Mouse (Mus musculus): ENCODE results near the gene Neurl4. TPM values are rescaled to one million over a fixed set of nuclear protein-coding genes. Genes with fewer than 3 reads are reported as not detected.

Gene Neurl4
- total and polyA plus RNA-seq, 2 experiments, result 10.1 to 20.7 TPM

DNA sequence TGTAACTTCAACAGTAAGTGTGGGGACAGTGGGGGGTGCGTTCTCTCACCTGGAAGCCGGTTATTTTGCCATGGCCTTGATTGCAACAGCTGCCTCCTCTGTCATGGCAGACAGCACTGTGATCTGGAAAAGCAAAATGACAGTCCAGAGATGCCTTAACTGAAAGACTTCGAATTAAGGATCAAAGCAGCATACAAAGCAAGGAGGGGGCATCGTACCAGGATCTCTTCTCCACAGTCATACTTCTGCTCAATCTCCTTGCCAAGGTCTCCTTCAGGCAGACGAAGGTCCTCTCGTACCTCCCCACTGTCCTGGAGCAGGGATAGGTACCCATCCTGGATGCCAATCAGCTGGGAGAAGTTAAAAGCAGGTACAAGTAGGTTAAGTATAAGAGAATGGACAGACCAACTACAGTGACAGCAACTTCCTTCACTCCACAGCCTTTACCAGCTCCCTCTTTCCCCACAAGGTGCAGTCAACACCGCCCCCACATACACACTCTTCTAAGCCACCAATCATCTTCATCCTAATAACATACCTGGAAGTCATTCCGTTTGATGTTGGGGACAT lies 16.6 kb downstream of the Neurl4 start:
- peaks cover 11% of the 10 kb centered on the region for H3K79me2 ChIP-seq (ENCODE audit: control insufficient read depth, insufficient read depth, low read length)
- peaks cover 24% of the 10 kb centered on the region for H3K36me3 ChIP-seq (ENCODE audit: control insufficient read depth, insufficient read depth, low read length)
- 77% methylated on average over 8 of the region's 8 CpGs for WGBS
- H3K27me3 ChIP-seq (ENCODE audit: control insufficient read depth, insufficient read depth, low read length), result no peaks in the 10 kb centered on the region
- peaks cover 18% of the 10 kb centered on the region for H3K4me1 ChIP-seq (ENCODE audit: control insufficient read depth, insufficient read depth, low read length)
- no peak overlapping the region for H3K4me3 ChIP-seq (ENCODE audit: insufficient read depth, low read depth, low read length)
- no peak for TF ChIP-seq POLR2A (IDR thresholded peaks at IDR 0.05; ENCODE audit: extremely low read depth, insufficient read depth, low read length)
- TF ChIP-seq CTCF (IDR thresholded peaks at IDR 0.05; ENCODE audit: low read depth, low read length), result no peak
- H3K27ac ChIP-seq (replicated peaks; ENCODE audit: insufficient read depth, low read depth, low read length), result no peak overlapping the region
- no peak overlapping the region for H3K9ac ChIP-seq (ENCODE audit: low read depth, low read length)
- DNase-seq (ENCODE audit: extremely low read depth, low read depth, low spot score), result no peak

GRCm38 (mm10) chr11:69918118-69918517 lies 17.2 kb downstream of the Neurl4 start:
- H3K4me3 ChIP-seq (ENCODE audit: insufficient read depth, low read depth, low read length), result no peak overlapping the region
- no peak for DNase-seq (ENCODE audit: extremely low read depth, low read depth, low spot score)
- TF ChIP-seq POLR2A (IDR thresholded peaks at IDR 0.05; ENCODE audit: extremely low read depth, insufficient read depth, low read length) (no peak), CTCF (IDR thresholded peaks at IDR 0.05; ENCODE audit: low read depth, low read length) (no peak)
- no peak overlapping the region for H3K27ac ChIP-seq (replicated peaks; ENCODE audit: insufficient read depth, low read depth, low read length)
- H3K4me1 ChIP-seq (ENCODE audit: control insufficient read depth, insufficient read depth, low read length), result peaks cover 19% of the 10 kb centered on the region
- no peak overlapping the region for H3K9ac ChIP-seq (ENCODE audit: low read depth, low read length)
- H3K36me3 ChIP-seq (ENCODE audit: control insufficient read depth, insufficient read depth, low read length), result peaks cover 24% of the 10 kb centered on the region
- no peaks in the 10 kb centered on the region for H3K27me3 ChIP-seq (ENCODE audit: control insufficient read depth, insufficient read depth, low read length)
- H3K79me2 ChIP-seq (ENCODE audit: control insufficient read depth, insufficient read depth, low read length), result peaks cover 11% of the 10 kb centered on the region
- 79% methylated on average over 5 of the region's 5 CpGs for WGBS

GRCm38 (mm10) chr11:69919053-69919452 lies 18.2 kb downstream of the Neurl4 start:
- Histone ChIP-seq H3K4me1 (ENCODE audit: control insufficient read depth, insufficient read depth, low read length) (peaks cover 17% of the 10 kb centered on the region), H3K27ac (replicated peaks; ENCODE audit: insufficient read depth, low read depth, low read length) (0 out of 2 replicates have a peak overlapping the region, but pooled peaks have one; percentile 1), H3K9ac (ENCODE audit: low read depth, low read length) (no peak overlapping the region), H3K79me2 (ENCODE audit: control insufficient read depth, insufficient read depth, low read length) (peaks cover 11% of the 10 kb centered on the region), H3K4me3 (ENCODE audit: insufficient read depth, low read depth, low read length) (no peak overlapping the region), H3K36me3 (ENCODE audit: control insufficient read depth, insufficient read depth, low read length) (peaks cover 24% of the 10 kb centered on the region), H3K27me3 (ENCODE audit: control insufficient read depth, insufficient read depth, low read length) (no peaks in the 10 kb centered on the region)
- WGBS, result 47% methylated on average over 9 of the region's 9 CpGs
- DNase-seq (ENCODE audit: extremely low read depth, low read depth, low spot score), result no peak
- no peak for TF ChIP-seq POLR2A (IDR thresholded peaks at IDR 0.05; ENCODE audit: extremely low read depth, insufficient read depth, low read length)
- TF ChIP-seq CTCF (IDR thresholded peaks at IDR 0.05; ENCODE audit: low read depth, low read length), result no peak

GRCm38 (mm10) chr11:69919661-69920265 lies 18.9 kb downstream of the Neurl4 start:
- peaks cover 11% of the 10 kb centered on the region for H3K79me2 ChIP-seq (ENCODE audit: control insufficient read depth, insufficient read depth, low read length)
- peak overlapping the region; percentile 93 for H3K27ac ChIP-seq (replicated peaks; ENCODE audit: insufficient read depth, low read depth, low read length)
- H3K36me3 ChIP-seq (ENCODE audit: control insufficient read depth, insufficient read depth, low read length), result peaks cover 24% of the 10 kb centered on the region
- no peaks in the 10 kb centered on the region for H3K27me3 ChIP-seq (ENCODE audit: control insufficient read depth, insufficient read depth, low read length)
- H3K9ac ChIP-seq (ENCODE audit: low read depth, low read length), result peak overlapping the region; percentile 97
- peak; percentile 82 for DNase-seq (ENCODE audit: extremely low read depth, low read depth, low spot score)
- peak overlapping the region; percentile 89 for H3K4me3 ChIP-seq (ENCODE audit: insufficient read depth, low read depth, low read length)
- no peak for TF ChIP-seq POLR2A (IDR thresholded peaks at IDR 0.05; ENCODE audit: extremely low read depth, insufficient read depth, low read length)
- TF ChIP-seq CTCF (IDR thresholded peaks at IDR 0.05; ENCODE audit: low read depth, low read length), result no peak
- peaks cover 13% of the 10 kb centered on the region for H3K4me1 ChIP-seq (ENCODE audit: control insufficient read depth, insufficient read depth, low read length)
- WGBS, result under 1% methylated on average over 17 of the region's 17 CpGs

DNA sequence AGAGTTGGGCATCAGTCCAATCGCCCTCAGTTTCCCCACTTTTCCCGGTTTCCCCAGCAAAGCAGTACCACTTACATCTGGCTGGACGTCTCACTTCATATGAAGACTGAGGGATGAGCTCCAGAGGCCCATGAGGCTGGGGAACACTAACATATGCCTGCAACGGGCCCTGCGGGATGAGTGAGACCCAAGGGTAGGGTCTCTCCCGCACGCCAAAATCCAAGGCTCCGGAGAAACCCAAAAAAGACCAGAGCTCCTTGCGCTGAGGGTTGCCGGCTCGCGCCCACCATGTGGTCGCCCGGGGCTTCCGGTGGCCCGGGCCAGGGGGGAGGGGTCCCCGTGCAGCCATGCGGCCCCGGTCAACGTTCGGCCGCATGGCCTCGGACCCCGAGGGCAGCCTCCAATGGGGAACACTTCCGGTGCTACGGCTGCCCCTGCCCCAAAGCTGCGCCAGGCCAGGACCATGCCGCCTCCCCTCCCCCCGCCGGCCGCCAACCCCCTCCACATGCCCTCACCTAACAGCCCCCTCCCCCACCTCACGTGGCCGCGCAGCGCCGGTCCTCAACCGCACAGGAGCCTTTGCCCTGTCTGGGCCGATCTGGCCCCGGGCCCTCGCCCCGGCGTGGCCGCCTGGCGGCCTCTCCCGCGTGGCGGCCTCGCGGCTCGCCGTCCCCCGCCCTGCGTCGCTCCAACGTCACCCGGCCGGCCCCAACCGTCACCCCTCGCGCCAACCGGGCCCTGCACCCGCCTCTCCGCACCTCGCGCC lies 19.6 kb downstream of the Neurl4 start:
- H3K4me1 ChIP-seq (ENCODE audit: control insufficient read depth, insufficient read depth, low read length), result peaks cover 9% of the 10 kb centered on the region; the same call in 1 of the 2 replicates
- 1% methylated on average over 64 of the region's 65 CpGs for WGBS
- H3K36me3 ChIP-seq (ENCODE audit: control insufficient read depth, insufficient read depth, low read length), result peaks cover 24% of the 10 kb centered on the region
- peak overlapping the region; percentile 97 for H3K9ac ChIP-seq (ENCODE audit: low read depth, low read length)
- H3K4me3 ChIP-seq (ENCODE audit: insufficient read depth, low read depth, low read length), result peak overlapping the region; percentile 89
- H3K27me3 ChIP-seq (ENCODE audit: control insufficient read depth, insufficient read depth, low read length), result no peaks in the 10 kb centered on the region
- TF ChIP-seq POLR2A (IDR thresholded peaks at IDR 0.05; ENCODE audit: extremely low read depth, insufficient read depth, low read length) (no peak), CTCF (IDR thresholded peaks at IDR 0.05; ENCODE audit: low read depth, low read length) (no peak)
- H3K27ac ChIP-seq (replicated peaks; ENCODE audit: insufficient read depth, low read depth, low read length), result peak overlapping the region; percentile 93
- peaks cover 11% of the 10 kb centered on the region for H3K79me2 ChIP-seq (ENCODE audit: control insufficient read depth, insufficient read depth, low read length)
- DNase-seq (ENCODE audit: extremely low read depth, low read depth, low spot score), result no peak

Data from liver, adult 2 months (tissue).